Mouse (Mus musculus) heart, postnatal 0 days (tissue): ENCODE results near the gene Arsb. TPM values are rescaled to one million over a fixed set of nuclear protein-coding genes. Genes with fewer than 3 reads are reported as not detected.

ENCODE experiments used
- ATAC-seq: fragments of 200-750 bp; cut with Nextera tagmentation; 2 replicates; pipeline ENCODE4 v1.8.0; 2017; ENCODE audit warnings: low read depth, moderate number of reproducible peaks, moderate library complexity; ENCODE audit not compliant: insufficient read depth
- DNase-seq: peaks from one replicate; pipeline ENCODE4 v3.0.0-alpha.2; 2016; ENCODE audit warnings: low spot score
- H3K27ac ChIP-seq: fragments of 300-500 bp; sonication (generic); 2 replicates; pipeline ENCODE4 v1.5.1; 2014; ENCODE audit warnings: low read depth, mild to moderate bottlenecking
- H3K27me3 ChIP-seq: fragments of 300-500 bp; sonication (generic); 2 replicates; pipeline ENCODE4 v1.6.1; 2014; ENCODE audit warnings: low read length, mixed read lengths; ENCODE audit not compliant: control insufficient read depth, insufficient read depth
- H3K36me3 ChIP-seq: fragments of 300-500 bp; sonication (generic); replicated peaks from 2 replicates; pipeline ENCODE4 v1.6.1; 2014; ENCODE audit warnings: low read length, mixed read lengths; ENCODE audit not compliant: control insufficient read depth, insufficient read depth
- H3K4me1 ChIP-seq: fragments of 300-500 bp; sonication (generic); 2 replicates; pipeline ENCODE4 v1.6.1; 2014; ENCODE audit warnings: antibody characterized with exemption; ENCODE audit not compliant: control insufficient read depth, insufficient read depth
- H3K4me2 ChIP-seq: fragments of 300-500 bp; sonication (generic); 2 replicates; pipeline ENCODE4 v1.6.1; 2014; ENCODE audit warnings: low read depth, mild to moderate bottlenecking, low read length, moderate library complexity
- H3K4me3 ChIP-seq: fragments of 300-500 bp; sonication (generic); 2 replicates; pipeline ENCODE4 v1.5.1; 2014; ENCODE audit warnings: low read depth, low read length
- H3K9ac ChIP-seq: fragments of 300-500 bp; sonication (generic); replicated peaks from 2 replicates; pipeline ENCODE4 v1.6.1; 2014; ENCODE audit warnings: low read depth, low read length, mixed read lengths
- H3K9me3 ChIP-seq: fragments of 300-500 bp; sonication (generic); replicated peaks from 2 replicates; pipeline ENCODE4 v1.6.1; 2016; ENCODE audit warnings: low read length; ENCODE audit not compliant: control insufficient read depth
- CTCF ChIP-seq: IDR thresholded peaks from 2 replicates; pipeline ENCODE4 v1.5.1; 2016; ENCODE audit warnings: antibody characterized with exemption, control low read depth, low read depth
- EP300 ChIP-seq: IDR thresholded peaks from 2 replicates; pipeline ENCODE4 v1.6.1; 2016; ENCODE audit warnings: antibody characterized with exemption, low read depth
- WGBS: fragments of 180-500 bp; shearing (Covaris S2); extraction: QIAGEN DNeasy Blood & Tissue Kit; methylation state at CpG from one replicate; pipeline ENCODE4 v1.1.7; 2014; 5-methylcytosine and 5-hydroxymethylcytosine counted together
- polyA plus RNA-seq: library from polyadenylated mRNA; unstranded; fragments of >200 nt; fragmentation: Nextera tagmentation; extraction: Ambion mirVana; gene quantifications from 2 replicates; pipeline ENCODE4 v1.2.1, GENCODE M21; 2015
- total RNA-seq: library from RNA; depleted of rRNA; stranded (reverse); fragments of >200 nt; gene quantifications from 2 replicates; pipeline ENCODE4 v1.2.3, GENCODE M21; 2014; ENCODE audit warnings: low replicate concordance

Arsb gene
- total and polyA plus RNA-seq, 2 experiments from 2014 or later = 3.0 to 6.2 TPM

DNA sequence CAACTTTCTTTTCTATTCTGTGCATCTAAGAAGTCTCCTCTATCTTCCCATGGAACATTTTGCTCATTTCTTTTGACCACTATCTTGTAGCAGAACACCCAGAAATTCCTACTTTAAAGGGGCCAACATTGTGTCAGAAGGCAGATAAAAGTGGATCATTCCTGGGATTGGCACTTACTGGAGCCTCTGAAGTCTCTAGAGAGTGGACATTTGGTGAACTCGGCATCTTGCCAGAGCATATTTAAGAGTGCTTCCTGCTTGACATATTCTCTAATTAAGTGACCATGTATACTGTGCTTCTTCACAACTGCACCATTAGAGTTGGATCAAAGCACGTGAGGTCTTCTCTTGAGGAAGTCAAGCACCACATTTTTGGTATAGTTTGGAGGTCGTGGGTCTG is 201.0 kb downstream of the Arsb start:
- H3K27ac ChIP-seq = no peak overlapping the region
- H3K9ac ChIP-seq = no peak overlapping the region
- H3K36me3 ChIP-seq = no peaks in the 10 kb centered on the region
- no peak for DNase-seq
- H3K27me3 ChIP-seq = no peaks in the 10 kb centered on the region
- no peak overlapping the region for H3K4me3 ChIP-seq
- H3K4me2 ChIP-seq = no peak overlapping the region
- no peak for ATAC-seq
- WGBS = 67% methylated on average over 3 of the region's 3 CpGs
- no peaks in the 10 kb centered on the region for H3K9me3 ChIP-seq
- TF ChIP-seq CTCF = no peak
- no peak for TF ChIP-seq EP300
- H3K4me1 ChIP-seq = no peaks in the 10 kb centered on the region

GRCm38 (mm10) chr13:93975668-93976067 is 204.2 kb downstream of the Arsb start:
- no peak overlapping the region for H3K4me2 ChIP-seq
- H3K27me3 ChIP-seq = no peaks in the 10 kb centered on the region
- TF ChIP-seq EP300 (no peak), CTCF (no peak)
- no peaks in the 10 kb centered on the region for H3K9me3 ChIP-seq
- H3K36me3 ChIP-seq = no peaks in the 10 kb centered on the region
- ATAC-seq (no peak), DNase-seq (no peak)
- H3K27ac ChIP-seq = no peak overlapping the region
- H3K4me1 ChIP-seq = no peaks in the 10 kb centered on the region
- no peak overlapping the region for H3K4me3 ChIP-seq
- WGBS = 72% methylated on average over 5 of the region's 5 CpGs
- no peak overlapping the region for H3K9ac ChIP-seq

- ATAC-seq (no peak), DNase-seq (no peak)
- no peak overlapping the region for H3K9ac ChIP-seq
- no peaks in the 10 kb centered on the region for H3K27me3 ChIP-seq
- H3K9me3 ChIP-seq = no peaks in the 10 kb centered on the region
- no peak overlapping the region for H3K4me3 ChIP-seq
- TF ChIP-seq CTCF (no peak), EP300 (no peak)
- no peak overlapping the region for H3K4me2 ChIP-seq
- H3K4me1 ChIP-seq = no peaks in the 10 kb centered on the region
- no peaks in the 10 kb centered on the region for H3K36me3 ChIP-seq
- H3K27ac ChIP-seq = no peak overlapping the region
- 77% methylated on average over 10 of the region's 10 CpGs for WGBS
Observed at GRCm38 (mm10) chr13:93976897-93977530, 205.6 kb downstream of the Arsb start.

- H3K4me2 ChIP-seq = no peak overlapping the region
- H3K27ac ChIP-seq = no peak overlapping the region
- TF ChIP-seq CTCF (no peak), EP300 (no peak)
- DNase-seq (no peak), ATAC-seq (no peak)
- H3K36me3 ChIP-seq = no peaks in the 10 kb centered on the region
- H3K4me1 ChIP-seq = no peaks in the 10 kb centered on the region
- no peak overlapping the region for H3K4me3 ChIP-seq
- H3K9me3 ChIP-seq = no peaks in the 10 kb centered on the region
- 71% methylated on average over 12 of the region's 12 CpGs for WGBS
- H3K9ac ChIP-seq = no peak overlapping the region
- H3K27me3 ChIP-seq = no peaks in the 10 kb centered on the region
Observed at GRCm38 (mm10) chr13:93978703-93979495, 207.5 kb downstream of the Arsb start.

DNA sequence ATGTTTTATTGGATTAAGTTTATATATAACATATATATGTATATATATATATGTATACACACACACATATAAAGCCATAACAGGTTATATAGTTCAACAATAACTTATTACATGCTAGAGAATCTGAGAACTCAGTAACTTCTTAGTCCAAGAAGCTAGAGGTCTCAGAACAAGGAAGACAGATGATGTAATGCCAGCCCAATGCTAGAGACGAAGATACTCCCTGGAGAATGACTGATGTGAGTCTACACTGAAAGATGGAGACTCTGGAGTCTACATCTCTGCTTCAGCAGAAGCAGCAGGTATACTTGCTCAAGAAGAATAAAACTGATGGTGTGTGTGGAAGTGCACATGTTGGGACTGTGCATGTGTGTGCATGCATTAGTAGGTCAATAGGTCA is 208.3 kb downstream of the Arsb start:
- H3K9me3 ChIP-seq = no peaks in the 10 kb centered on the region
- H3K4me1 ChIP-seq = no peaks in the 10 kb centered on the region
- H3K27ac ChIP-seq = no peak overlapping the region
- no peak for DNase-seq
- no peak overlapping the region for H3K9ac ChIP-seq
- 80% methylated on average over 1 of the region's 1 CpGs for WGBS
- H3K27me3 ChIP-seq = no peaks in the 10 kb centered on the region
- H3K4me2 ChIP-seq = no peak overlapping the region
- no peak overlapping the region for H3K4me3 ChIP-seq
- H3K36me3 ChIP-seq = no peaks in the 10 kb centered on the region
- ATAC-seq = no peak
- TF ChIP-seq CTCF = no peak
- TF ChIP-seq EP300 = no peak

DNA sequence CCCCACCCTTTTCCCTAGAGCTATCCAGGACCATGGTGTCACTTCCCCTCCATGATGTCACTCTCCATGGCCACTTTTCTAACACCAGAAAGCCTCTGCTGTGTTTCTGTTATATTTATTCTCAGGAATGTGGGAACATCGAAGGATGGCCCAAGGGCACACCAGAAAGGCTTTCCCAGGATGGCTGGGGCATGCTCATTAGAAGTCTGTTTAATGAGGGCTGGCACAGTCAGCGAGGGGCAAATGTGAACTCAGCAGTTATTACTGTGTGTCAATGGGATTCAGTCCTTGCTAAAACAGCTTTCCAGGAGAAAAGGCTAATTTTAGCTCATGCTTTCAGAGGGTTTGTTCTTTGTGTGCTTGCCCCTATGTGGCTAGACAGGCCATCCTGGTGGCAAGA is 213.1 kb downstream of the Arsb start:
- ATAC-seq (no peak), DNase-seq (no peak)
- 58% methylated on average over 2 of the region's 2 CpGs for WGBS
- H3K27ac ChIP-seq = no peak overlapping the region
- no peaks in the 10 kb centered on the region for H3K27me3 ChIP-seq
- H3K4me3 ChIP-seq = no peak overlapping the region
- H3K4me2 ChIP-seq = no peak overlapping the region
- no peaks in the 10 kb centered on the region for H3K9me3 ChIP-seq
- TF ChIP-seq CTCF = no peak
- TF ChIP-seq EP300 = no peak
- no peak overlapping the region for H3K9ac ChIP-seq
- H3K36me3 ChIP-seq = no peaks in the 10 kb centered on the region
- H3K4me1 ChIP-seq = peaks cover 8% of the 10 kb centered on the region
